Mouse (Mus musculus) CD8-positive naive resting alpha-beta T cell, adult 2 months (primary cell): Measurements from ENCODE around the gene Lpp.

Experiments
- DNase-seq, 2 experiments: peaks; one replicate each; pipeline ENCODE4 v3.0.0; 2022; ENCODE audit warnings: low read depth in 2 of 2, low spot score in 2 of 2

Lpp gene

DNA sequence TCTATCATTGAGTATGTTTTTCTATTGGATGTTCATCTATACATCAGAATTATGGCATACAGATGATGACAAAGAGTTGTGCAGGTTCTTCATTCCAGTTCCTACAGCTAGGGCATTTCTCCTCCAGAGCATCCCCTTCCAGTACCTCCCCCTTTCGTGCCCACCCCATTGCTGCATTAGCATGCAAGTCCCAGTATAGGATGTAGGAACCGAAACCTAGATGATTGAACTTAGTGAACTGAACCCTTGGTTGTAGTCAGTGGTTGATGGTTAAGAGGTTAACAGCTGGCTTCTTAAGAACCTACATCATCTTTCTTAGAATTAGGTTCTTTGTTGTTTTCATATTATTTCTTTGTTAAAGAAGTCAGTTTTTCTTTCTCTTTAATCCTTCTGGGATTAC, 265.7 kb downstream of the Lpp start:
- DNase-seq, result no peak

GRCm38 (mm10) chr16:24664131-24664530, 270.8 kb downstream of the Lpp start:
- no peak for DNase-seq

DNA sequence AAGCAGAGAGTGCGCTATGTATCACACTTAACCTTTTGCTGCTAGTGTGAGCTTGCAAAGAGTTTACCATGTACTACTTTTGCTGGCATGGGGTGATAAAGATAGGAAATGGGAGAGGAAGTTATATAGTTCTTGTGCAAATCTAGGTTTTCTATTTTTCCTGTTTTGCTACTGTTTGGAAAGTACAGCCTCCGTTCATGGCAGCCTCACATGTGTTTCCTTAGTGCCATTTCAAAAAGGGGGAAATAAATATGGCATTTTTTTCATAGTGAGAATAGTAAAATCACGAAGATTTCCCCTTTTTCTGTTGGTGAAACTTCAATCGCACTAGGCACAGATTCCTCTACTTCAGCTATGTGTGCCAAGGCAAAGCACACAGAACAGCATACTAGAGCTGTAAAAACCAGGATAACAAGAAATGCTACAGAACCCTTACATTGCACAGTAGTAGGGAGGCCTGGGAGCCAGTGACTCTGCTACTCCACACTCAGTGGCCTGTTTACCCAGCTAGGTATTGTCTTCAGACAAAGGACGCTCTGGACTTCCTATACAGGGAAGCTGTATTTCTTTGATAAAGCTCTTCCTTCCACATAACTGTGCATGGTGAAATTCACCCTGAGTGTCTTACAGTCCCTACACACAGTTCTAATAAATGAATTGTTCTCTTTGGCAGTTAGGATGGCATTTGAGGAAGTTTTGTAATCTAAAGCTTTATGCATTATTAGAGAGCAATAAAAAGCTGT, 276.6 kb downstream of the Lpp start:
- no peak for DNase-seq

DNA sequence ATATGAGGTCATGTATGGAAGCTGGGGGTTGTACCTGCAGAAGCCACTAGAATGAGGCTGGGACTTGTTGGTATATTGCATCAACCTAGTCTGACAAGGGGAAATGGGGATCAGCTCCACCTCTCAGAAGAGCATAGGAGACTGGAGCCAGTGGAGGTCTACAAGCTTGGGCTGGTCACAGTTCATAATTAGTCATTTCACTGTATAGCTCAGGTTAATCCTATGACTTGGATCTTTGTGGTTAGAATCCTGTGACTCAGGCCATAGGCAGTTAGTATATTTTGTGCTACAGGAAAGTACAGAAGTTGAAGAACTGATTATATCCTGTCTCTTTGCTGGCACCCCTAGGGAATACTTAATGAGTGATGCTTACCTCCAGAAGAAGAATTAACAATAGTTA, 285.6 kb downstream of the Lpp start:
- no peak for DNase-seq

DNA sequence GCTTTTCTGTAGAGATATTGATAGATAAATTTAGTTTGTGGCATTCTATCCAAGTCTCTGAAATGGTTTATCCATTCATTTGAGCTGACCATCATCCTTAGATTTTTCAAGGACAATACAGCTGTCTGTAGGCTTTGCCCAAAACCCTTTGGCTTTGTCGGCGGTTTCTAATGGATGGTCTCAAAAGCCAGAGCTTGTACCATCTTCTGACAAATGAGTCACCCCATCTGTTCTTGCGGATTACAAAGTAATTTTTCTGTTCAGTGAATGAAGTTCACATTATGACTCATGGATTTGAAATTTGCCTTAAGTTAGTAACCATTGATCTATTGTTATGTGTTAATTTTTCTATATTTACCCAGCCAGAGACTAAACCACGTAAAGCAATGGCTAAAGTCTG, 301.8 kb downstream of the Lpp start:
- DNase-seq, result no peak

GRCm38 (mm10) chr16:24704215-24704614, 310.9 kb downstream of the Lpp start:
- DNase-seq, result peak; percentile 11 to 43

DNA sequence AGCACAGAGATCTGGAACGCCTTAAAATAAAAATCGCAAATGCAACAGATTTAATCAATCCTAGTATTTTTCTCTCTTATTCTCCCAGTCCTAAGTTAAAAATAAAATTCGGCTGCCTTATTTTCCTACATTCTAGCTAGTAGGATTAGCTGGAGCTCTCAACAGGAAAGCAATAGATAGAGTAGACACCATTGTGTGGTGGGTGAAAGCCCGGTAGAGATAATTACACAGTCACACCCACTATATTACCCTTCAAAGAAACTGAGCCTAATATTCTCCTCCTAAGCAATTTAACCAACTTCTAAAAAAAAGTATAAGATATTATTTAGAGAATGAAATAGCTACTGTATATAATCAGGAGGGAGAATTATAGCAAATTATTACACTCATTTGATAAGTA, 330.3 kb downstream of the Lpp start:
- no peak for DNase-seq

DNA sequence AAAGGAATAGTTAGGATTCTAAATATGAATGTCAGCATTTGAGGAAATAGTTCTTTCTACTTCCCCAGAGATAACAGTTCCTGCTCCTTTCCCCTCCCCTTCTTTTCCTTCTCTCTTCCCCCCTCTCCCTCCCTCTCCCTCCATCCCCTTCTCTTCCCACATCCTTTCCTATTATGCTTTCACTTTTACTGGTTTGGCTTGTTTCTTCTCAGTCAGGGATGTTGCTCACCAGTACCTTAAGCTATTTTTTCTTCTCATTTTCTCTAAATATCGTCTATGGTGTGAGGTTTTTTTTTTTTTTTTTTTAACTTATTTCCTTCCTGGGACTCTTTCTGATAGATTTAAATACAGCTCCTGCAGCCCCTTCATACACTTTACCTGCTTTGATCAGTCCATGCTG, 339.4 kb downstream of the Lpp start:
- DNase-seq, result no peak

DNA sequence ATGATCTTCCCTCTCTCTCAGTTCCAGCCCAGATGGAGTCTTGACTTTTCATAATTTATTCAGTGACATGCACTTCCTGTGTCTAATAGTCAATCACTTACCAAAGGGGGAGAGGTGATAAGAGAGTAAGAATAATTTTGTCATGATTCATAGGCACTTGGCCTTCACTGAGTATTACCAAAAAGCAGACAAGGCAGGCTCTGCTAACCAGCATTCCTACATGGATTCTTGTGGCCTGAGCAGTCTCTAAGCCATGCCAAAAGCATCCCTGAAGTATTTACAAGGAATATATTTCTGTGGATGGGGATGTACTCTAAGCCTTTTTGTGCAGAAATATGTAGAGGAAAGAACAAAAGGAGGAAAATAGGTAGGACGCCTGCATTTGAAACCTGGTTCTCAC, 340.0 kb downstream of the Lpp start:
- no peak for DNase-seq

- no peak for DNase-seq
Measured at GRCm38 (mm10) chr16:24735754-24736153, 342.4 kb downstream of the Lpp start.

- DNase-seq, result no peak
Measured at GRCm38 (mm10) chr16:24737362-24738057, 344.2 kb downstream of the Lpp start.

GRCm38 (mm10) chr16:24740714-24741113, 347.4 kb downstream of the Lpp start:
- DNase-seq, result no peak

- DNase-seq, result no peak
Measured at GRCm38 (mm10) chr16:24749816-24750215, 356.5 kb downstream of the Lpp start.

- DNase-seq, result no peak
Measured at GRCm38 (mm10) chr16:24756141-24756540, 362.8 kb downstream of the Lpp start.

- no peak for DNase-seq
Measured at GRCm38 (mm10) chr16:24766051-24766450, 372.7 kb downstream of the Lpp start.

DNA sequence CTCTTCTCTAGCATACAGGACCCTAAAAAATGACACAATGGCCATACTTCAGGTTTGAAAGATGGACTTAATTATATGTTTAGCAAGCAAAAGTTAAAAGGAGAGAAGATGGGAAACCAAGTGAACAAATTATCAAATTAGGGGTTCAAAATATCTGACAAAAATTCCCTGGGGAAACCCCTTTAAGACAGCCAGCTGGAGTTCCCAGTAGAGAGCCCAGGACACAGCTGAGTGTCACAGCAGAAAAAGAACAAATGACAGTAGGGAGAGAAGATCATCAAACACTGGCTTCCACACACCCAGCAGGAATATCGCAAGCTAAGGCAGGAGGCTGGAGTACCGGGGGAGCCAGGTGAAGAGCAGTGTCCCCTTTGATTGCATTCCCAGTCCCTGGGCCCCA, 373.3 kb downstream of the Lpp start:
- DNase-seq, result no peak

DNA sequence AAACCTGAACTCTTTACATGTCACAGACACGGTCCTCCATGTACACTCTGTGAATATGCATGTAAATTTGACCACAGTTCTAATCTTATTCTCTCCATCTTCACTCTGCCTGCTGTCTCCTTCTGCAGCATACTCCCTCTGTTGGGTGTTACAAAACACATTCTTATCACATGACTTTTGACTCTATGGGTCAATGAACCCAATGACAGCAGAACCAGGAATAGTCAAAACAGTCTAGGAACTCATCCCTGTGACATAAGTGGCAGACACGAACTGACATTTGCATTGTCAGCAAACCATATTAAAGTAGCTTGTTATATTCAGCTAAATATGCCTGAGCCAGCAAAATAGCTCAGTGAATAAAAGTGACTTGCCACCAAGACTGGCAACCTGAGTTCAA, 383.7 kb downstream of the Lpp start:
- DNase-seq, result no peak

DNA sequence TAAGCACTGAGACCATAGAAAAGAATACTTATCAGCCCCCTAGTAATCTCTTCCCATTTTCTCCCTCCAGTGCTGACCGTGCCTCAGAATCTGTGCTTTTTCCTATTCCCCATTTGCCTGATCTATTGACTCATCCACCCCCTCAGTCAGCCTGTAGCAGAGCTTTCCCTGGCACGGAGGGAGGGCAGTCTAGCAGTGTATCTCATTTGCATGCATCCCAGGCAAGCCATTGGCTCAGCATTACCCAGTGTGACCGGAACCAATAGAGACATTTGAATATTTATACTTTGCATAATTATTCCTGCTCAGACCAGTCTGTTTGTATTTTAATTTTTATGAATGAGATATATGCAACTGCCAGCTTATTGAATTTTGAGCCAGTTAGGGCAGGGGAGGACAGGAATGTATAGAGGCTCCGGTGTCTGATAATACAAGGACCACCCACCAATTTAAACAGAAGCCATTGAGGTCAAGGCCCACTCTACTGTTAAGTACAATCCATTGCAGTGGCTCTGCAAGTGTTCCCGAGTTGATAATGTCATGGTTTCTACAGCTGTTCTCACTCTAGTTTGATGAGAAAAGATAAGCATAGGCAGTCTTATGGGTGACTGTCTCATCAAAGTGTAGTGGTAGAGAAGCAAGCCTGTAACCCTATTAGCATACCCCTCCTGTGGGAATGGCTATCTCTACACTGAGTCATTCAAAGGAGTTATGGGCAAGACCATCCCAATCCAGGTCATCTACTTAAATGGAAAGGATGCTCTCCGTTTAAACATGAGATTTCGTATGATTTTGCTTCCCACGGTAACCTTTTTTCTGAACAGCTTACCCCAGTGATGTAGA, 385.3 kb downstream of the Lpp start:
- DNase-seq, result no peak

- no peak for DNase-seq
Measured at GRCm38 (mm10) chr16:24780545-24780944, 387.2 kb downstream of the Lpp start.

- DNase-seq, result no peak
Measured at GRCm38 (mm10) chr16:24781922-24782321, 388.6 kb downstream of the Lpp start.

DNA sequence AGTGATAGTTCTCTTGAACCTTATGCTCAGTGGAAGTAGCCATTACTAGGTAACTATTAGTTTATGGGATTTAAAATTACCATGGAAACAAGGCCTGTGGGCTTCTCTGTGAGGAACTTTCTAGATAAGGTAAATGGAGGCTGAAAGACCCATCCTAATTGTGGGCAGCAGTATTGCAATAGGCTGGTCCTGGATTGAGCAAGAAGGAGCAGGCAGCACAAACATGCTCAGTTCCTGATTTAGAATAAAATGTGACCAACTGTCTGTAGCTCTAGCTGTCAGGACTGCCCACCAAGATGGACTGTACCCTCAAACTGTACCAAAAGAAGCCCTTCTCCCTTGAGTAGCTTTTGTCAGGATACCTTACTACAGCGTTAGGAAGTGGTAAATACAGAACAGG, 392.3 kb downstream of the Lpp start:
- DNase-seq, result no peak

GRCm38 (mm10) chr16:24788973-24789372, 395.7 kb downstream of the Lpp start:
- no peak for DNase-seq
